ENCODE assay signal across 21 mouse cellular contexts in the genomic region with DNA sequence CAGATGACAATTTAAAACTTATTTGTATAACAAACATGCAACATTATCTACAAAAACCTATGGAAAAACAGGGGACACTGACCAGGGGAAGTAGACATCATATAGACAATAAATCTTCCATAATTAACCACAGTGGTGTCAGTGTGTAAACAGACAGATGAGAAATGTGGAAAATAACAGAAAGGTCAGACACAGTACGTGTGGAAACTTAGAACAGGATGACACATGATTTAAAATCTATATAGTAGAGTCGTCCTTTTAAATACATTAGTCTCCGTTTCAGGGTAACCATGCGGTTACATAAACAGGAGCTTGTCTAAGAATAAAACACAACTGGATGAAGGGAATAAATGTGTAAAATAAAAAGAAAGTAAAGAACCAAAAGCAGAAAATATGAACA.
DNase-seq lines count a peak whose midpoint lies in the region; ATAC-seq lines count a peak whose summit lies in the region.
"Had no signal": no experiment of that assay in that cellular context is flagged by ENCODE, and none has a peak within 500 bp of the region (broad histone marks: within the 10 kb centered on the region; RNA-seq: fewer than 3 reads in every experiment).

No protein-coding gene starts in this region.

- no peak overlapping the region for H3K4me2 ChIP-seq in kidney, embryonic 14.5 days (replicated peaks; ENCODE audit: low read depth, low read length)
- H3K4me2 ChIP-seq in kidney, embryonic 16.5 days (replicated peaks; ENCODE audit: low read depth, low read length), result no peak overlapping the region
- H3K4me2 ChIP-seq: embryonic facial prominence, embryonic 13.5 days; embryonic facial prominence, embryonic 15.5 days; forebrain, embryonic 12.5 days had no signal

- peaks cover 4% of the 10 kb centered on the region; the same call in 1 of the 2 replicates for H3K4me1 ChIP-seq in kidney, embryonic 14.5 days (ENCODE audit: control insufficient read depth, insufficient read depth, low read length)
- 0 out of 2 replicates have a peak, but pooled peaks cover 3% of the 10 kb centered on the region for H3K4me1 ChIP-seq in kidney, embryonic 16.5 days (ENCODE audit: insufficient read depth, low read length)
- H3K4me1 ChIP-seq: embryonic facial prominence, embryonic 13.5 days; embryonic facial prominence, embryonic 15.5 days; forebrain, embryonic 12.5 days had no signal

- DNase-seq in kidney, postnatal 14 days, result no peak
- no peak for DNase-seq in kidney, adult 18-20 months
- DNase-seq: adrenal gland, adult 2 months; adrenal gland, postnatal 10 days; adrenal gland, postnatal 25 days; cerebellum, adult 11 months; cerebellum, adult 18-20 months; cerebellum, adult 8-10 months; cerebellum, adult 9-11 months; cerebellum, postnatal 14 days; cerebellum, postnatal 36 days; embryo, embryonic 11 days had no signal

- no peaks in the 10 kb centered on the region for H3K27me3 ChIP-seq in kidney, embryonic 14.5 days (ENCODE audit: control insufficient read depth, insufficient read depth, low read length)
- H3K27me3 ChIP-seq in kidney, embryonic 16.5 days (ENCODE audit: insufficient read depth, low read length), result no peaks in the 10 kb centered on the region
- H3K27me3 ChIP-seq: embryonic facial prominence, embryonic 13.5 days; embryonic facial prominence, embryonic 15.5 days; forebrain, embryonic 12.5 days had no signal

- 18% methylated on average over 4 of the region's 4 CpGs for WGBS in kidney, embryonic 14.5 days
- WGBS in kidney, embryonic 16.5 days, result 27% methylated on average over 4 of the region's 4 CpGs

- H3K9me3 ChIP-seq in kidney, embryonic 14.5 days (ENCODE audit: control insufficient read depth, low read length), result no peaks in the 10 kb centered on the region
- H3K9me3 ChIP-seq in kidney, embryonic 16.5 days (ENCODE audit: low read length), result no peaks in the 10 kb centered on the region
- H3K9me3 ChIP-seq: embryonic facial prominence, embryonic 13.5 days; embryonic facial prominence, embryonic 15.5 days; forebrain, embryonic 10.5 days; forebrain, embryonic 12.5 days had no signal

- H3K27ac ChIP-seq in kidney, embryonic 14.5 days (ENCODE audit: low read depth, low read length), result no peak overlapping the region
- no peak overlapping the region for H3K27ac ChIP-seq in kidney, embryonic 16.5 days (ENCODE audit: low read length)
- H3K27ac ChIP-seq: embryonic facial prominence, embryonic 13.5 days; embryonic facial prominence, embryonic 15.5 days; forebrain, embryonic 10.5 days; forebrain, embryonic 12.5 days had no signal

- H3K4me3 ChIP-seq in kidney, embryonic 14.5 days (ENCODE audit: low read length), result no peak overlapping the region
- H3K4me3 ChIP-seq in kidney, embryonic 16.5 days (ENCODE audit: low read length), result no peak overlapping the region
- H3K4me3 ChIP-seq: embryonic facial prominence, embryonic 13.5 days; embryonic facial prominence, embryonic 15.5 days; erythroblast, embryonic 14.5 days; forebrain, embryonic 10.5 days; forebrain, embryonic 12.5 days had no signal

- no peak overlapping the region for H3K9ac ChIP-seq in kidney, embryonic 14.5 days (ENCODE audit: low read depth, low read length)
- no peak overlapping the region for H3K9ac ChIP-seq in kidney, embryonic 16.5 days (replicated peaks; ENCODE audit: low read length)
- H3K9ac ChIP-seq: embryonic facial prominence, embryonic 13.5 days; embryonic facial prominence, embryonic 15.5 days; forebrain, embryonic 12.5 days had no signal

- ATAC-seq in kidney, embryonic 14.5 days (ENCODE audit: low FRiP score, low TSS enrichment), result peak; percentile 87
- 0 out of 2 replicates have a peak, but pooled peaks have one; percentile 54 for ATAC-seq in kidney, embryonic 16.5 days (ENCODE audit: low FRiP score, low TSS enrichment)
- ATAC-seq: forebrain, embryonic 14.5 days; forebrain, embryonic 16.5 days had no signal

- H3K36me3 ChIP-seq in kidney, embryonic 14.5 days (ENCODE audit: control insufficient read depth, insufficient read depth, low read length), result no peaks in the 10 kb centered on the region
- H3K36me3 ChIP-seq in kidney, embryonic 16.5 days (ENCODE audit: insufficient read depth, low read length), result no peaks in the 10 kb centered on the region
- H3K36me3 ChIP-seq: embryonic facial prominence, embryonic 13.5 days; embryonic facial prominence, embryonic 15.5 days; forebrain, embryonic 10.5 days; forebrain, embryonic 12.5 days had no signal
